Mouse (Mus musculus) hindbrain, embryonic 16.5 days (tissue): ENCODE measurements around the gene Elf2. TPM values are rescaled to one million over a fixed set of nuclear protein-coding genes. Genes with fewer than 3 reads are reported as not detected.

Experiments used
- ATAC-seq: fragments of 200-750 bp; cut with Nextera tagmentation; 2 replicates; pipeline ENCODE4 v1.8.0; 2017; ENCODE audit warnings: moderate TSS enrichment, moderate library complexity
- H3K27ac ChIP-seq: fragments of 300-500 bp; sonication (generic); 2 replicates; pipeline ENCODE4 v1.5.1; 2014; ENCODE audit warnings: low read depth, mild to moderate bottlenecking, control low read depth, low read length, moderate library complexity
- H3K27me3 ChIP-seq: fragments of 300-500 bp; sonication (generic); replicated peaks from 2 replicates; pipeline ENCODE4 v1.6.1; 2014; ENCODE audit warnings: low read length; ENCODE audit not compliant: control insufficient read depth, insufficient read depth
- H3K36me3 ChIP-seq: fragments of 300-500 bp; sonication (generic); 2 replicates; pipeline ENCODE4 v1.6.1; 2014; ENCODE audit warnings: mild to moderate bottlenecking, low read length, moderate library complexity, mixed read lengths; ENCODE audit not compliant: control insufficient read depth, insufficient read depth
- H3K4me1 ChIP-seq: fragments of 300-500 bp; sonication (generic); 2 replicates; pipeline ENCODE4 v1.6.1; 2014; ENCODE audit warnings: low read depth, low read length; ENCODE audit not compliant: control insufficient read depth, insufficient read depth
- H3K4me2 ChIP-seq: fragments of 300-500 bp; sonication (generic); 2 replicates; pipeline ENCODE4 v1.6.1; 2014; ENCODE audit warnings: mild to moderate bottlenecking, low read length, control low read depth, moderate library complexity
- H3K4me3 ChIP-seq: fragments of 300-500 bp; sonication (generic); 2 replicates; pipeline ENCODE4 v1.5.1; 2014; ENCODE audit warnings: mild to moderate bottlenecking, low read length, control low read depth, moderate library complexity
- H3K9ac ChIP-seq: fragments of 300-500 bp; sonication (generic); 2 replicates; pipeline ENCODE4 v1.6.1; 2014; ENCODE audit warnings: low read depth, mild to moderate bottlenecking, control low read depth, low read length, moderate library complexity
- H3K9me3 ChIP-seq: fragments of 300-500 bp; sonication (generic); 2 replicates; pipeline ENCODE4 v1.6.1; 2014; ENCODE audit warnings: mild to moderate bottlenecking, low read length, moderate library complexity; ENCODE audit not compliant: control insufficient read depth
- WGBS: fragments of 180-500 bp; shearing (Covaris S2); extraction: QIAGEN DNeasy Blood & Tissue Kit; methylation state at CpG from one replicate; pipeline ENCODE4 v1.1.7; 2014; 5-methylcytosine and 5-hydroxymethylcytosine counted together
- polyA plus RNA-seq: library from polyadenylated mRNA; unstranded; fragments of >200 nt; fragmentation: Nextera tagmentation; extraction: Ambion mirVana; gene quantifications from 2 replicates; pipeline ENCODE4 v1.2.1, GENCODE M21; 2015

Gene Elf2
- polyA plus RNA-seq, 1 experiment from 2014 or later, result 31.4 TPM

DNA sequence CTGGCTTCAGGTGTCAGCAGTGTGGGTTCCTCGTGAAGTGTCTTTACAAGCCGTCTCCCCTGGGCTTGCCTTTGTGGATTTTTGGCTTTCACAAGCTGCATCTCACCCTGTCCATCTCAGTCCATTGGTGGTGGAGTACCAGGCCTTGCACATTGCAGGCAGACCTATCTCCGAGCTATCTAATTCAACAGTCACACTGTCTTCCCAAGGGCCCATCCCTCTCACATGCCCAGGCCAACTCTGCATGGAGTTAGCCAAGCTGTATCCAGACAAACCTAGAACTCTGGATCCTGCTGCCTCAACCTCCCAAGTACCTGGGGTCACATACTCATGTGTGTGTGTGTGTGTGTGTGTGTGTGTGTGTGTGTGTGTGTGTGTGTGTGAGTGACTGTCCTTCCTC lies 100.9 kb downstream of the Elf2 start:
- no peak overlapping the region for H3K27ac ChIP-seq
- no peaks in the 10 kb centered on the region for H3K27me3 ChIP-seq
- no peak overlapping the region for H3K9ac ChIP-seq
- H3K4me3 ChIP-seq, result no peak overlapping the region
- WGBS, result 93% methylated on average over 3 of the region's 3 CpGs
- no peak overlapping the region for H3K4me2 ChIP-seq
- no peak for ATAC-seq
- H3K4me1 ChIP-seq, result no peaks in the 10 kb centered on the region
- H3K9me3 ChIP-seq, result no peaks in the 10 kb centered on the region
- no peaks in the 10 kb centered on the region for H3K36me3 ChIP-seq

DNA sequence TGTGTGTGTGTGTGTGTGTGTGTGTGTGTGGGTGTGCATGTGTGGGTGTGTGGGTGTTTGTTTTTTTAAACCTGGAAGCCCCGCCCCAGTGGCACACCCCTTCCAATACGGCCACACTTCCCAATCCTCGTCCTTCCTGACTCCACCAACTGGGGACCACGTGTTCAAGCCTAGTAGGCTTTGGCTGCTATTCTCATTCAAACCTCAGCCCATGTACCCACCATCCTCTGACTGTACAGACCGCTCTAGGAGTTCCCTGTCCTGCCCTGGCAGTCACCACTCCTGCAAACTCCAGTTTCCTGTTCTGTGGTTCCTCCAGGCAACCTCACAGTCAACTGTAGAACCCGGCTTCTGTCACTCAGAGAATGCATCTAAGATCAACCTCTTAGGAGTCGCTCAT lies 101.9 kb downstream of the Elf2 start:
- no peak overlapping the region for H3K27ac ChIP-seq
- no peaks in the 10 kb centered on the region for H3K27me3 ChIP-seq
- ATAC-seq, result 0 out of 2 replicates have a peak, but pooled peaks have one; percentile 28
- no peaks in the 10 kb centered on the region for H3K4me1 ChIP-seq
- H3K36me3 ChIP-seq, result no peaks in the 10 kb centered on the region
- WGBS, result 90% methylated on average over 7 of the region's 7 CpGs
- no peaks in the 10 kb centered on the region for H3K9me3 ChIP-seq
- no peak overlapping the region for H3K9ac ChIP-seq
- no peak overlapping the region for H3K4me2 ChIP-seq
- no peak overlapping the region for H3K4me3 ChIP-seq

DNA sequence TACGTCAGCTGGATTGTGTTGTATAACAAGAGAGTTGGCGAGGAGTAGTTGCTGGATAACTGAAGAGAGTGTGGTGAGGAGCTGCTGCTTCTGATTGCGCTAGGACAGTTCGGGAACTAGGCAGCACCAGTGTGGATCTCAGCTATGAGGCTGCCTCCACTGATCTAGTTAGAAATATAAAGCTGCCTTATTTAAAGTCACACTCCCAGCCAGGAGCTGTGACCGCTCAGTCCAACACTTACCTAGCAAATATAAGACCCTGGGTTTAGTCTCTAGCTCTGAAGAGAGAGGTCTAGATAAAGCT lies 105.8 kb downstream of the Elf2 start:
- Histone ChIP-seq H3K9me3 (no peaks in the 10 kb centered on the region), H3K4me3 (no peak overlapping the region), H3K4me1 (no peaks in the 10 kb centered on the region; the same call in 1 of the 2 replicates), H3K4me2 (no peak overlapping the region), H3K27me3 (no peaks in the 10 kb centered on the region), H3K27ac (no peak overlapping the region), H3K9ac (no peak overlapping the region), H3K36me3 (no peaks in the 10 kb centered on the region)
- 79% methylated on average over 5 of the region's 5 CpGs for WGBS
- ATAC-seq, result peak; percentile 41

DNA sequence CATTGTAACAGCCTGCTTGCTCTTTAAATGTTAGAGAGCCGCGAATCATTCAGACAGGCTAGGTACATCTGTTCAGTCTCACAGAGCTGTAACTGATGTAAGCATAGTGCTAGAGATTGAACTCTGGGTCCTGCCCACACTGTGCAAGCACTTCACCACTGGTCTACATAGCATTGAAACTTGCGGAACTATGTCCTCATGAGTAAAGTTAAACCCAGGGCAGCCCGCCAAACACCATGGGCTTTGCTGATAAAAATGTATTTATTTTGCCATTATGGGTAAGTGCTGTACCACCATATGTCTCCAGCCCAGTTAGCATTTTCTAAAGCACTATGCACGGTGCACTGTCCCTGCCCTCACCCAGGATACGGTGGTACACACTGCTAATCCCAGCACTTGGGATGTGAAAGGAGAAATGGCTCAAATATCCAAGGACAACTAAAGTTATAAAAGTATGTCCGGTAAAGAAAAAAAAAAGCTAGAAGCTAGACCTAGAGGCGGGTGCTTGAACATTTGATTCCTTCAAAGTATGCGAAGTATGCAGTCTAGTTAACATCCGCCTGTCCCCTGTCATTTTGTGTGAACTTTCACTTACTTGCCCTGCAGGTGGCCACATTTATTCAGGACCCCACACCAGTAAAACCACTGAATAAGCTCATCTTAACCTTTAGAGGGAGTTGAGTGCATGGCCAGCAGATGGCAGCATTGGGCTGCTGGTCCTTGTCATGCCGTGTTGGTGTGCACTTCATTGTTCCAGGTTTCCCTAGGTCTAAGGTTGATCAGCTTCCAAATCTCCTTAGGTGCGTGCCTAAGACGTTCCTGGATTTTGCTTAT lies 106.3 kb downstream of the Elf2 start:
- no peaks in the 10 kb centered on the region for H3K36me3 ChIP-seq
- H3K27me3 ChIP-seq, result no peaks in the 10 kb centered on the region
- H3K9me3 ChIP-seq, result no peaks in the 10 kb centered on the region
- H3K4me2 ChIP-seq, result no peak overlapping the region
- 50% methylated on average over 13 of the region's 13 CpGs for WGBS
- H3K4me1 ChIP-seq, result no peaks in the 10 kb centered on the region; the same call in 1 of the 2 replicates
- H3K4me3 ChIP-seq, result no peak overlapping the region
- H3K27ac ChIP-seq, result no peak overlapping the region
- ATAC-seq, result peak; percentile 73
- H3K9ac ChIP-seq, result no peak overlapping the region

DNA sequence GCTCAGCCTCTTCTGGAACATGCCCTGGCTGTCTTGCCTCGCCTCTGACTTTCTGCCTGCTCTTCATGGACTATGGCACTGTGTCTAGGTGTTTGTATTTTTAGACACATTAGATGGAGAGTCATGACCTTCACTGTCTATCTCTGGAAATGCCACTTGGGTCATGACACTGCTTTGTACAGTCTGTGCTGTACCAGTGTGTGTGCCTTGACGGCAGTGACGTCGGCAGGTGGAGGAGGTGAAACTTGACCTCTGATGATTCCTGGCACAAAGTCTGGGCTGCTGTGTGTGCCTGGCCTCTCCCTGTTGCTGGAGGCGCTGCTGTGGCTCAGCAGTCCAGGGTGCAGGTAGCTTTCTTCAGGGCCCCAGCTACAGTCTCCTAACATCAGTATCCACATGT lies 107.0 kb downstream of the Elf2 start:
- Histone ChIP-seq H3K27ac (no peak overlapping the region), H3K9me3 (no peaks in the 10 kb centered on the region), H3K36me3 (no peaks in the 10 kb centered on the region), H3K4me2 (no peak overlapping the region), H3K4me3 (no peak overlapping the region), H3K4me1 (peaks cover 4% of the 10 kb centered on the region), H3K9ac (no peak overlapping the region), H3K27me3 (no peaks in the 10 kb centered on the region)
- 74% methylated on average over 5 of the region's 5 CpGs for WGBS
- ATAC-seq, result no peak

DNA sequence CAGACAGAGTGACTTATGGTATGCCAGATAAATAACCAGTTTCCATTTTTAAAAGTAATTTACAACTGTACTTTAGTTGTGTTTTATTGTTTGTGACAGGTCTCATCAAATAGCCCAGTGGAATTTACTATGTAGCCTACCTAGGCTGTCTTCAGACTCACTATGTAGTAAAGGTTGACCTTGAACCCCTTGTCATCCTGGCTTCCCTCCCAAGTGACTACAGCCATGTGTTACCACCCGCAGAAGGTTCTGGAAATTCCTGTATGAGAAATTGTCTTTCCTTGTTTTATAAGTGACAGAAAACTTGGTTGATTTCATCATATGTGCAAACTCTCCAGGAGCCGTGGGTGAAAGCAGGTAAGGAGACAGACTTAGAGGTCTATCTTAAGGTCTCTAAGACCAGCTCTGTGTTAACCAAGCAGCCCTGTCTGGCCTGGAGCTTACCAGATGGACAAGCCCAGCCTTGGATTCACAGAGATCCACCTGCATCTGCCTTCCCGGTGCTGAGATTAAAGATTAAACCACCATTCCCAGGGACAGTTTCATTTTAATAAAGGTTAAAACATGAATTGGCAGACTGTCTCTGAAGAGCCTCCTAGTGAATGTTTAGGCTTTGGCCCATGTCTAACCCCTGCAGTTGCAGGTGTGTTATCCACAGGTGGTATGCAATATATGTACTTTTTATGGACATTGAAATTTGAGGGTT lies 108.1 kb downstream of the Elf2 start:
- H3K4me2 ChIP-seq, result no peak overlapping the region
- H3K27me3 ChIP-seq, result no peaks in the 10 kb centered on the region
- H3K36me3 ChIP-seq, result no peaks in the 10 kb centered on the region
- no peak for ATAC-seq
- no peaks in the 10 kb centered on the region for H3K9me3 ChIP-seq
- no peak overlapping the region for H3K27ac ChIP-seq
- H3K4me3 ChIP-seq, result no peak overlapping the region
- H3K4me1 ChIP-seq, result peaks cover 4% of the 10 kb centered on the region
- WGBS, result 91% methylated on average over 3 of the region's 3 CpGs
- H3K9ac ChIP-seq, result no peak overlapping the region

DNA sequence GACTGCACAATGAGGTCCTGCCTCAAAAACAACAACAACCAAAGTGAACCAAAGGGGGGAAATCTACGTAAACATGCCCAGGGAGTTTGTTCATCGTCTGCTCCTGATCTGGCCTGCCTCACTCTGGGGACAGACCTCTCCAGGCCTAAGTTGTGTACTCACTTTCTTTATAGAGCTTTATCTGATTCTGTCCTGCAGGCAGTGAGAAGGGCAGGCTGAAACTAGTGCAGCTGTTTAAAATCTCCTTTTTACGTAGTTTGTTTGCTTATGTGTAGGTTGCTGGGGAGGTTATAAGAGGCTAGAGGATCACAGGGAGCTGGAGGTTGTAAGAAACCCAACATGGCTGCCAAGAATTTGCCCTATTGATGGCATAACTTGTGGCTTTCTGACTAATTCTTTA lies 109.0 kb downstream of the Elf2 start:
- Histone ChIP-seq H3K4me3 (no peak overlapping the region), H3K36me3 (no peaks in the 10 kb centered on the region), H3K9ac (no peak overlapping the region), H3K9me3 (no peaks in the 10 kb centered on the region), H3K27ac (no peak overlapping the region), H3K4me2 (no peak overlapping the region), H3K27me3 (no peaks in the 10 kb centered on the region), H3K4me1 (peaks cover 11% of the 10 kb centered on the region)
- 74% methylated on average over 3 of the region's 3 CpGs for WGBS
- ATAC-seq, result no peak

DNA sequence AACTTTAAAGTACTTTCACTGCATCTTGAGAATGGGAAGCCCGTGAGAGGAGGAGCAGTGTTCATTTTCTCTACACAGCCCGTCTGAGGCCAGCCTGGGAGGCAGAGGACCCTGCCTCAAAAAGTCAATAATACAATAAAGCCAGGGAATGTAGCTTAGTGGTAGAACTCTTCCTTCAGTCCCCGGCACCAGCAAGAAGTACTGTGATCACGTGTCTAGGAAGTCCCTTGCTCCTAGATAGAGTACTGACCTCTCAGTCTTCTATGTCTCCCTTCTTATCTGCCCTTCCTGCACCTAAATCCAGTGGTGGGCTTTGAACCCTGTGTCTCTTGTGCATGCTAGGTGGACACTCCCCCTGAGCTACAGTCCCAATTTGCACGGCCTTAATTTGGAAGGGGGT lies 109.6 kb downstream of the Elf2 start:
- ATAC-seq, result no peak
- H3K27ac ChIP-seq, result no peak overlapping the region
- no peak overlapping the region for H3K4me2 ChIP-seq
- no peak overlapping the region for H3K9ac ChIP-seq
- no peaks in the 10 kb centered on the region for H3K27me3 ChIP-seq
- H3K9me3 ChIP-seq, result no peaks in the 10 kb centered on the region
- H3K4me3 ChIP-seq, result no peak overlapping the region
- peaks cover 16% of the 10 kb centered on the region for H3K4me1 ChIP-seq
- WGBS, result 80% methylated on average over 5 of the region's 5 CpGs
- H3K36me3 ChIP-seq, result no peaks in the 10 kb centered on the region

DNA sequence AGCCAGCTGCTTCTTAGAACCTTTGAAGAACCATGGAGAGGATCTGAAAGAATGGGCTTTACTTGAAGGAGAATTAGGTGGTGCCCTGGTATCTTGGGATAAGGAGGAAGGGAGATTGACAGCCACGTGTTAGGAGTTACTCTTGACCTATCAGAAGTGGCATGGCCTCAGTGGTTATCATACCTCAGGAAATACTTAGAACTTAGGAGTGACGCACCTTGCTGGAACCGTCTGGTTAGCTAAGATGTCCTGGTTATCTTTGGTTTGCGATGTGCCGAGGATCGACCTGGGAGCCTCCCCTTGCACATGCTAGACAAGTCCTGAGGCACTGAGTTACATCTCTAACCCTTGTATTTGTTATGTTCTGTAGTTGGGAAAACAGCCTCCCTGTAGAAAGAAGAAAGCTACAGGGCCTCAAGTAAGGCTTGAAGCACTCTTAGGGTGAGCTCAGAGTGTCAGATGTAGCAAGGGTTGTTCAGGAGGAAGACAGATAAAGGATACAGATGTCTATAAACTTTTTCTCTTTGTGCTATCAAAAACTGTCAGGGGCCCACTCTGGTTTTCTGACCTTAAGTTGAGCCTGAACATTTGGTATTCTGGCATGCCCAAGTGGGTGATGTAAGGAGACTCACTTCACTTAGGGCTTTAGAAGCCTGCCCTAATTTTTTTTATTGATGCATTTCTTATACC lies 110.2 kb downstream of the Elf2 start:
- H3K4me2 ChIP-seq, result no peak overlapping the region
- ATAC-seq, result no peak
- H3K36me3 ChIP-seq, result no peaks in the 10 kb centered on the region
- 95% methylated on average over 6 of the region's 6 CpGs for WGBS
- H3K27me3 ChIP-seq, result no peaks in the 10 kb centered on the region
- H3K27ac ChIP-seq, result no peak overlapping the region
- no peak overlapping the region for H3K9ac ChIP-seq
- no peaks in the 10 kb centered on the region for H3K9me3 ChIP-seq
- no peak overlapping the region for H3K4me3 ChIP-seq
- H3K4me1 ChIP-seq, result peaks cover 20% of the 10 kb centered on the region
